Mouse (Mus musculus): Measurements from ENCODE around the gene Skiv2l. TPM values are rescaled to one million over a fixed set of nuclear protein-coding genes. Genes with fewer than 3 reads are reported as not detected.

The Skiv2l gene
- total and polyA plus RNA-seq, 3 experiments = 34.9 to 47.0 TPM; not detected in 1

- H3K4me1 ChIP-seq (ENCODE audit: control insufficient read depth in 1 of 2, insufficient read depth in 2 of 2, low read length in 2 of 2) = peaks cover 0 to 12% of the 10 kb centered on the region in 2 experiments; a peak in 3 of 4 replicates
- peaks cover 30% of the 10 kb centered on the region for H3K79me2 ChIP-seq (ENCODE audit: control insufficient read depth, insufficient read depth, low read length, poor library complexity)
- TF ChIP-seq GABPA (IDR thresholded peaks at IDR 0.05; ENCODE audit: low read depth, low read length) = no peak
- TF ChIP-seq ZC3H11A (IDR thresholded peaks at IDR 0.05; ENCODE audit: low read depth, low read length) = no peak
- no peak for TF ChIP-seq POLR2AphosphoS5 (IDR thresholded peaks at IDR 0.05; ENCODE audit: borderline replicate concordance, low read depth, low read length)
- TF ChIP-seq USF1 (IDR thresholded peaks at IDR 0.05; ENCODE audit: low read depth, low read length) = no peak
- TF ChIP-seq UBTF (IDR thresholded peaks at IDR 0.05; ENCODE audit: borderline replicate concordance, insufficient read depth, low read depth, low read length) = no peak
- TF ChIP-seq EP300 (IDR thresholded peaks at IDR 0.05; ENCODE audit: low read depth in 1 of 2, low read length in 2 of 2) = no peak
- TF ChIP-seq GATA1 (IDR thresholded peaks at IDR 0.05; ENCODE audit: low read depth, low read length) = no peak
- no peak for TF ChIP-seq JUND (IDR thresholded peaks at IDR 0.05; ENCODE audit: low read depth, low read length)
- no peak for TF ChIP-seq KAT2A (conservative IDR thresholded peaks at IDR 0.05; ENCODE audit: low read depth, low read length)
- TF ChIP-seq NELFE (IDR thresholded peaks at IDR 0.05; ENCODE audit: low read depth, low read length) = peak; percentile 39
- TF ChIP-seq MYC (IDR thresholded peaks at IDR 0.05; ENCODE audit: low read depth, low read length) = no peak
- no peak for TF ChIP-seq POLR2A (IDR thresholded peaks at IDR 0.05; ENCODE audit: control insufficient read depth in 1 of 2, insufficient read depth in 1 of 2, low read depth in 1 of 2, low read length in 2 of 2, poor library complexity in 1 of 2)
- TF ChIP-seq SMC3 (IDR thresholded peaks at IDR 0.05; ENCODE audit: low read depth, low read length) = no peak
- TF ChIP-seq CHD2 (IDR thresholded peaks at IDR 0.05; ENCODE audit: low read length) = no peak
- 0 out of 2 replicates have a peak, but pooled peaks have one; percentile 32 for TF ChIP-seq MAX (IDR thresholded peaks at IDR 0.05; ENCODE audit: low read length)
- no peak for TF ChIP-seq BHLHE40 (IDR thresholded peaks at IDR 0.05; ENCODE audit: borderline replicate concordance, low read depth, low read length)
- no peak for TF ChIP-seq TAL1 (IDR thresholded peaks at IDR 0.05; ENCODE audit: low read length)
- no peak for TF ChIP-seq MEF2A (IDR thresholded peaks at IDR 0.05; ENCODE audit: extremely low read depth, insufficient replicate concordance, low read depth, low read length, poor library complexity, severe bottlenecking)
- TF ChIP-seq MXI1 (IDR thresholded peaks at IDR 0.05; ENCODE audit: low read depth, low read length) = peak; percentile 27; the same call in 1 of the 2 replicates
- peak; percentile 22; the same call in 1 of the 2 replicates for TF ChIP-seq SIN3A (IDR thresholded peaks at IDR 0.05; ENCODE audit: low read length)
- no peak for TF ChIP-seq TBP (IDR thresholded peaks at IDR 0.05; ENCODE audit: low read depth, low read length)
- no peak for TF ChIP-seq NRF1 (IDR thresholded peaks at IDR 0.05; ENCODE audit: insufficient read depth, low read depth, low read length, poor library complexity, severe bottlenecking)
- no peak for TF ChIP-seq MAZ (IDR thresholded peaks at IDR 0.05; ENCODE audit: low read depth, low read length)
- no peak for TF ChIP-seq HCFC1 (IDR thresholded peaks at IDR 0.05; ENCODE audit: low read depth, low read length)
- peaks cover 0 to 11% of the 10 kb centered on the region in 2 experiments; a peak in 2 of 4 replicates for H3K36me3 ChIP-seq (ENCODE audit: control insufficient read depth in 1 of 2, insufficient read depth in 2 of 2, low read length in 2 of 2)
- peak overlapping the region; percentile 57 to 84 for H3K4me3 ChIP-seq (ENCODE audit: control insufficient read depth in 1 of 2, insufficient read depth in 1 of 2, low read depth in 2 of 2, low read length in 2 of 2)
- no peaks in the 10 kb centered on the region for H3K27me3 ChIP-seq (ENCODE audit: control insufficient read depth in 1 of 2, insufficient read depth in 2 of 2, low read length in 2 of 2)
- peak overlapping the region; percentile 50; the same call in 1 of the 2 replicates for H3K27ac ChIP-seq (ENCODE audit: control insufficient read depth, low read depth, low read length)
- peak; percentile 57 for DNase-seq (ENCODE audit: low read depth, low spot score)
- no peaks in the 10 kb centered on the region for H3K9me3 ChIP-seq (replicated peaks; ENCODE audit: insufficient read depth, low read length)
- peak overlapping the region; percentile 84 for H3K9ac ChIP-seq (ENCODE audit: control insufficient read depth, low read depth, low read length, poor library complexity, severe bottlenecking)
Measured at GRCm38 (mm10) chr17:34894801-34895530, 45.0 kb upstream of the Skiv2l start.
